In the genomic region with DNA sequence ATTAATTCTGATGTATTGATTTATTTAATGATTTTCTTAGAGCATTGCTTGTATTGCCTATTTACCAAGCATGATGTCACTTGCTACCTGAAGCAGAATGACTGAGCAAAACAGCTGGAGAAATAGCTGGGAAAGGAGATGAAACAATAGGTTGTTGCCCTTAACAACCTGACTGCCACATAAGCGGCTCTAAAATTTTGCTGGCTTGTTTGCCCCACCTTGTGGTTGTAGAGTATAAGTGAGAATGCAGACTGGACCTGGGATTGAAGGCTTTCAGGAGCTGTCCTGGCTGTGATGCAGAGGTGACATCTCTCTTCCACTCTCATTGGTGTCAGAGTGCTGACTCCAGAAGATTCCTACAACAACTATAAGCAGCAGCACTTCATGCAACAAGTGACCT, we compare ENCODE assay signal across 9 mouse cellular contexts.
A peak's percentile ranks its signal among the peaks of the same experiment; 100 is the strongest.
DNase-seq lines count a peak whose midpoint lies in the region; ATAC-seq and TF ChIP-seq lines count a peak whose summit lies in the region.
"Had no signal": no experiment of that assay in that cellular context is flagged by ENCODE, and none has a peak within 500 bp of the region (broad histone marks: within the 10 kb centered on the region; RNA-seq: fewer than 3 reads in every experiment).

No protein-coding gene starts in this region.

- H3K9me3 ChIP-seq in kidney, embryonic 16.5 days (ENCODE audit: low read length) = no peaks in the 10 kb centered on the region
- H3K9me3 ChIP-seq in MEL (replicated peaks; ENCODE audit: insufficient read depth, low read length) = no peaks in the 10 kb centered on the region

- H3K27me3 ChIP-seq in kidney, adult 2 months (replicated peaks; ENCODE audit: control insufficient read depth, insufficient read depth, low read length) = no peaks in the 10 kb centered on the region
- H3K27me3 ChIP-seq in kidney, embryonic 16.5 days (ENCODE audit: insufficient read depth, low read length) = no peaks in the 10 kb centered on the region
- H3K27me3 ChIP-seq in MEL (ENCODE audit: control insufficient read depth in 1 of 2, insufficient read depth in 2 of 2, low read length in 2 of 2) = no peaks in the 10 kb centered on the region

- no peak overlapping the region for H3K4me3 ChIP-seq in kidney, adult 2 months (ENCODE audit: insufficient read depth, low read depth, low read length)
- no peak overlapping the region for H3K4me3 ChIP-seq in kidney, embryonic 16.5 days (ENCODE audit: low read length)
- H3K4me3 ChIP-seq in MEL (ENCODE audit: control insufficient read depth in 1 of 2, insufficient read depth in 1 of 2, low read depth in 2 of 2, low read length in 2 of 2) = no peak overlapping the region
- H3K4me3 ChIP-seq: myocyte had no signal

- H3K4me2 ChIP-seq in kidney, embryonic 16.5 days (replicated peaks; ENCODE audit: low read depth, low read length) = no peak overlapping the region

- peak; percentile 39 for TF ChIP-seq CTCF in kidney, adult 2 months (conservative IDR thresholded peaks at IDR 0.05; ENCODE audit: insufficient read depth, insufficient read length, low read depth, low read length)
- no peak for TF ChIP-seq CTCF in MEL (IDR thresholded peaks at IDR 0.05 in 2 of 3, conservative IDR thresholded peaks at IDR 0.05 in 1 of 3; ENCODE audit: control insufficient read depth in 1 of 3, insufficient read depth in 1 of 3, low read depth in 2 of 3, low read length in 3 of 3, poor library complexity in 1 of 3, severe bottlenecking in 1 of 3)

- intact Hi-C loops in gastrocnemius, postnatal 36 days (cut with DNase I) = no loop called here

- TF ChIP-seq RAD21 in MEL (IDR thresholded peaks at IDR 0.05; ENCODE audit: low read depth, low read length) = no peak

- no peak for TF ChIP-seq EP300 in MEL (IDR thresholded peaks at IDR 0.05; ENCODE audit: low read depth in 1 of 2, low read length in 2 of 2)

- no peaks in the 10 kb centered on the region for H3K36me3 ChIP-seq in kidney, adult 2 months (ENCODE audit: control insufficient read depth, insufficient read depth, low read length)
- no peaks in the 10 kb centered on the region for H3K36me3 ChIP-seq in kidney, embryonic 16.5 days (ENCODE audit: insufficient read depth, low read length)
- H3K36me3 ChIP-seq in MEL (ENCODE audit: control insufficient read depth in 1 of 2, insufficient read depth in 2 of 2, low read length in 2 of 2) = no peaks in the 10 kb centered on the region

- no peak for TF ChIP-seq POLR2A in kidney, adult 2 months (IDR thresholded peaks at IDR 0.05; ENCODE audit: low read depth, low read length)
- no peak for TF ChIP-seq POLR2A in MEL (IDR thresholded peaks at IDR 0.05; ENCODE audit: control insufficient read depth in 1 of 2, insufficient read depth in 1 of 2, low read depth in 1 of 2, low read length in 2 of 2, poor library complexity in 1 of 2)

- no peaks in the 10 kb centered on the region for H3K79me2 ChIP-seq in MEL (ENCODE audit: control insufficient read depth, insufficient read depth, low read length, poor library complexity)

- no peak overlapping the region for H3K9ac ChIP-seq in kidney, embryonic 16.5 days (replicated peaks; ENCODE audit: low read length)
- no peak overlapping the region for H3K9ac ChIP-seq in MEL (ENCODE audit: control insufficient read depth, low read depth, low read length, poor library complexity, severe bottlenecking)

- 6% methylated on average over 1 of the region's 1 CpGs for WGBS in kidney, adult 2 months
- WGBS in kidney, embryonic 16.5 days = 20% methylated on average over 1 of the region's 1 CpGs

- H3K27ac ChIP-seq in kidney, adult 2 months (ENCODE audit: insufficient read depth, low read depth, low read length) = no peak overlapping the region
- H3K27ac ChIP-seq in kidney, embryonic 16.5 days (ENCODE audit: low read length) = no peak overlapping the region
- H3K27ac ChIP-seq in MEL (ENCODE audit: control insufficient read depth, low read depth, low read length) = no peak overlapping the region

- ATAC-seq in kidney, embryonic 16.5 days (ENCODE audit: low FRiP score, low TSS enrichment) = no peak
- no peak for ATAC-seq in CD4-positive, CD25-positive, alpha-beta regulatory T cell, adult 4 months

- no peaks in the 10 kb centered on the region for H3K4me1 ChIP-seq in kidney, adult 2 months (ENCODE audit: control insufficient read depth, insufficient read depth, low read length)
- H3K4me1 ChIP-seq in kidney, embryonic 16.5 days (ENCODE audit: insufficient read depth, low read length) = no peaks in the 10 kb centered on the region
- no peaks in the 10 kb centered on the region for H3K4me1 ChIP-seq in MEL (ENCODE audit: control insufficient read depth in 1 of 2, insufficient read depth in 2 of 2, low read length in 2 of 2)

- peak; percentile 31 for DNase-seq in kidney, adult 2 months
- peak; percentile 0 for DNase-seq in MEL (ENCODE audit: low read depth, low spot score)
- peak; percentile 14 for DNase-seq in cerebellum, adult 9-11 months
- peak; percentile 13 for DNase-seq in layer of hippocampus, adult 9-11 months
- peak; percentile 2 for DNase-seq in right cerebral cortex, postnatal 4 days
- no peak for DNase-seq in gastrocnemius, postnatal 36 days

TF ChIP-seq in MEL, 35 proteins besides CTCF, POLR2A, EP300 and RAD21:
- TF ChIP-seq SMC3 (IDR thresholded peaks at IDR 0.05; ENCODE audit: low read depth, low read length) (no peak), TCF12 (IDR thresholded peaks at IDR 0.05; ENCODE audit: low read depth, low read length) (no peak), RCOR1 (IDR thresholded peaks at IDR 0.05; ENCODE audit: low read depth, low read length) (no peak), KAT2A (conservative IDR thresholded peaks at IDR 0.05; ENCODE audit: low read depth, low read length) (no peak), MYB (IDR thresholded peaks at IDR 0.05; ENCODE audit: low read depth, low read length) (no peak), SIN3A (IDR thresholded peaks at IDR 0.05; ENCODE audit: low read length) (no peak), TBP (IDR thresholded peaks at IDR 0.05; ENCODE audit: low read depth, low read length) (no peak), ZMIZ1 (IDR thresholded peaks at IDR 0.05; ENCODE audit: low read depth, low read length) (no peak), ZC3H11A (IDR thresholded peaks at IDR 0.05; ENCODE audit: low read depth, low read length) (no peak), JUND (IDR thresholded peaks at IDR 0.05; ENCODE audit: low read depth, low read length) (no peak), ZNF384 (IDR thresholded peaks at IDR 0.05; ENCODE audit: low read depth, low read length) (no peak), USF2 (IDR thresholded peaks at IDR 0.05; ENCODE audit: borderline replicate concordance in 1 of 2, insufficient read depth in 1 of 2, low read depth in 1 of 2, low read length in 2 of 2) (no peak), NELFE (IDR thresholded peaks at IDR 0.05; ENCODE audit: low read depth, low read length) (no peak), MAX (IDR thresholded peaks at IDR 0.05; ENCODE audit: low read length) (no peak), MAZ (IDR thresholded peaks at IDR 0.05; ENCODE audit: low read depth, low read length) (no peak), MXI1 (IDR thresholded peaks at IDR 0.05; ENCODE audit: low read depth, low read length) (no peak), NRF1 (IDR thresholded peaks at IDR 0.05; ENCODE audit: insufficient read depth, low read depth, low read length, poor library complexity, severe bottlenecking) (no peak)

Comparison
In these comparisons a context has a peak if more than half of its experiments do, and no peak if none do; other contexts are left out.
1. DNase-seq: peak in kidney, adult 2 months (single experiment), MEL (single experiment), cerebellum, adult 9-11 months (single experiment), layer of hippocampus, adult 9-11 months (single experiment) and right cerebral cortex, postnatal 4 days (single experiment); none in gastrocnemius, postnatal 36 days (0 of 2).